Mouse (Mus musculus) embryonic facial prominence, embryonic 14.5 days (tissue): ENCODE measurements around the gene Sinhcaf. TPM values are rescaled to one million over a fixed set of nuclear protein-coding genes. Genes with fewer than 3 reads are reported as not detected.

ENCODE experiments used
- polyA plus RNA-seq: library from polyadenylated mRNA; unstranded; fragments of >200 nt; fragmentation: Nextera tagmentation; extraction: Ambion mirVana; gene quantifications from 2 replicates; pipeline ENCODE4 v1.2.1, GENCODE M21; 2014

The Sinhcaf gene
- polyA plus RNA-seq, 1 experiment from 2014 or later: 62.4 TPM

Other genes with a start within 250 kb of the Sinhcaf start
- 16.6 and 16.9 TPM in 2 replicates for gene Ipo8, start 115.0 kb downstream of the Sinhcaf start, polyA plus RNA-seq
- gene Caprin2, start 50.2 kb downstream of the Sinhcaf start, polyA plus RNA-seq: 10.1 TPM in 2 replicates
- gene Dennd5b, start 155.2 kb upstream of the Sinhcaf start, polyA plus RNA-seq: 4.8 and 5.7 TPM in 2 replicates
- gene Gm10203, start 183.7 kb upstream of the Sinhcaf start, polyA plus RNA-seq: not detected in 2 replicates
- 11.1 and 12.3 TPM in 2 replicates for gene Etfbkmt, start 193.4 kb upstream of the Sinhcaf start, polyA plus RNA-seq
- 27.1 and 30.5 TPM in 2 replicates for gene Amn1, start 242.2 kb upstream of the Sinhcaf start, polyA plus RNA-seq